21 mouse cellular contexts compared by ENCODE assay signal in genomic region chr3:88412636-88413035, GRCm38 (mm10). TPM values are rescaled to one million over a fixed set of nuclear protein-coding genes. Genes with fewer than 3 reads are reported as not detected.
"Had no signal": no experiment of that assay in that cellular context is flagged by ENCODE, and none has a peak within 500 bp of the region (broad histone marks: within the 10 kb centered on the region; RNA-seq: fewer than 3 reads in every experiment).

No protein-coding gene starts in this region.

- H3K27me3 ChIP-seq: kidney, embryonic 15.5 days; limb, embryonic 13.5 days; megakaryocyte, embryonic 14.5 days; midbrain, embryonic 15.5 days; neural tube, embryonic 13.5 days had no signal

- H3K4me3 ChIP-seq: kidney, embryonic 15.5 days; limb, embryonic 13.5 days; megakaryocyte, embryonic 14.5 days; midbrain, embryonic 15.5 days; neural tube, embryonic 13.5 days had no signal

- ATAC-seq: inflammation-experienced regulatory T-cells, adult 6 months; midbrain, embryonic 15.5 days had no signal

- H3K9me3 ChIP-seq: kidney, embryonic 15.5 days; limb, embryonic 13.5 days; megakaryocyte, embryonic 14.5 days; midbrain, embryonic 15.5 days; neural tube, embryonic 13.5 days had no signal

- H3K4me2 ChIP-seq: kidney, embryonic 15.5 days; limb, embryonic 13.5 days; lung, embryonic 14.5 days; midbrain, embryonic 11.5 days; midbrain, embryonic 15.5 days; neural tube, embryonic 13.5 days had no signal

- H3K9ac ChIP-seq: kidney, embryonic 15.5 days; limb, embryonic 13.5 days; lung, embryonic 14.5 days; midbrain, embryonic 15.5 days; neural tube, embryonic 13.5 days had no signal

- H3K27ac ChIP-seq: kidney, embryonic 15.5 days; limb, embryonic 13.5 days; midbrain, embryonic 15.5 days; neural tube, embryonic 13.5 days had no signal

- DNase-seq: kidney, adult 2 months; kidney, postnatal 14 days; left cerebral cortex, postnatal 4 days; lung, embryonic 14.5 days; lung, postnatal 10 days; lung, postnatal 4 days; retina, postnatal 1 day; right cerebral cortex, postnatal 4 days; thymus, postnatal 36 days had no signal

RNA-seq across cellular contexts. Expression of gene Bglap, which starts 28.4 kb away (rescaled TPM):
- total RNA-seq: left cerebral cortex, adult 18-20 months; left cerebral cortex, postnatal 4 days; monocyte, adult 5-6 weeks had no signal
- polyA plus RNA-seq: inflammation-experienced regulatory T-cells, adult 6 months; kidney, adult 2 months; kidney, embryonic 15.5 days; limb, embryonic 13.5 days; lung, embryonic 14.5 days; neural tube, embryonic 13.5 days; stomach, embryonic 16.5 days had no signal

RNA-seq across cellular contexts. Expression of gene Bglap2, which starts 34.1 kb away (rescaled TPM):
- total RNA-seq: layer of hippocampus, postnatal 14 days; left cerebral cortex, postnatal 10 days; left cerebral cortex, postnatal 4 days; monocyte, adult 5-6 weeks had no signal
- polyA plus RNA-seq: inflammation-experienced regulatory T-cells, adult 6 months; kidney, adult 2 months; kidney, embryonic 15.5 days; limb, embryonic 13.5 days; lung, embryonic 14.5 days; midbrain, embryonic 11.5 days; midbrain, embryonic 15.5 days; neural tube, embryonic 13.5 days had no signal

RNA-seq across cellular contexts. Expression of gene Bglap3, which starts 40.1 kb away (rescaled TPM):
- total RNA-seq: layer of hippocampus, postnatal 14 days; monocyte, adult 5-6 weeks had no signal
- polyA plus RNA-seq: inflammation-experienced regulatory T-cells, adult 6 months; limb, embryonic 13.5 days; midbrain, embryonic 15.5 days; neural tube, embryonic 13.5 days had no signal
